Mouse (Mus musculus) frontal cortex, postnatal 36 days (tissue): ENCODE measurements around the gene Cdc25b.
"Not testable (repeated sequence)": the region's sequence is repeated elsewhere in the genome, so short reads cannot be mapped to it uniquely, and the experiment has no call there.

Experiments used
- DNase-seq, 2 experiments: peaks; one replicate each; pipeline ENCODE4 v3.0.0; 2022; ENCODE audit warnings: low spot score in 2 of 2

Cdc25b gene

GRCm38 (mm10) chr2:131225178-131225577, 38.4 kb downstream of the Cdc25b start:
- no peak for DNase-seq

- not testable (repeated sequence) for DNase-seq
Measured at GRCm38 (mm10) chr2:131226669-131227068, 39.9 kb downstream of the Cdc25b start.

- no peak for DNase-seq
Measured at GRCm38 (mm10) chr2:131227243-131227642, 40.5 kb downstream of the Cdc25b start.

- DNase-seq = no peak
Measured at GRCm38 (mm10) chr2:131232558-131232957, 45.8 kb downstream of the Cdc25b start.

- peak; percentile 90 to 93 for DNase-seq
Measured at GRCm38 (mm10) chr2:131233307-131234126, 46.8 kb downstream of the Cdc25b start, which contains the start of gene Mavs. Mavs (plus strand) TSS chr2:131234063.

GRCm38 (mm10) chr2:131234127-131234650, 47.4 kb downstream of the Cdc25b start:
- no peak for DNase-seq

- no peak for DNase-seq
Measured at GRCm38 (mm10) chr2:131234970-131235635, 48.4 kb downstream of the Cdc25b start.

- no peak for DNase-seq
Measured at GRCm38 (mm10) chr2:131242180-131242579, 55.4 kb downstream of the Cdc25b start.

GRCm38 (mm10) chr2:131242929-131243328, 56.2 kb downstream of the Cdc25b start:
- DNase-seq = no peak
